Mouse (Mus musculus) induced T-regulatory cell, adult 2 months (primary cell): Measurements from ENCODE around the gene Nemf.
"Not testable (repeated sequence)": the region's sequence is repeated elsewhere in the genome, so short reads cannot be mapped to it uniquely, and the experiment has no call there.

Source experiments
- DNase-seq: peaks from one replicate; pipeline ENCODE4 v3.0.0-alpha.2; 2012; ENCODE audit warnings: low read depth

Nemf gene

DNA sequence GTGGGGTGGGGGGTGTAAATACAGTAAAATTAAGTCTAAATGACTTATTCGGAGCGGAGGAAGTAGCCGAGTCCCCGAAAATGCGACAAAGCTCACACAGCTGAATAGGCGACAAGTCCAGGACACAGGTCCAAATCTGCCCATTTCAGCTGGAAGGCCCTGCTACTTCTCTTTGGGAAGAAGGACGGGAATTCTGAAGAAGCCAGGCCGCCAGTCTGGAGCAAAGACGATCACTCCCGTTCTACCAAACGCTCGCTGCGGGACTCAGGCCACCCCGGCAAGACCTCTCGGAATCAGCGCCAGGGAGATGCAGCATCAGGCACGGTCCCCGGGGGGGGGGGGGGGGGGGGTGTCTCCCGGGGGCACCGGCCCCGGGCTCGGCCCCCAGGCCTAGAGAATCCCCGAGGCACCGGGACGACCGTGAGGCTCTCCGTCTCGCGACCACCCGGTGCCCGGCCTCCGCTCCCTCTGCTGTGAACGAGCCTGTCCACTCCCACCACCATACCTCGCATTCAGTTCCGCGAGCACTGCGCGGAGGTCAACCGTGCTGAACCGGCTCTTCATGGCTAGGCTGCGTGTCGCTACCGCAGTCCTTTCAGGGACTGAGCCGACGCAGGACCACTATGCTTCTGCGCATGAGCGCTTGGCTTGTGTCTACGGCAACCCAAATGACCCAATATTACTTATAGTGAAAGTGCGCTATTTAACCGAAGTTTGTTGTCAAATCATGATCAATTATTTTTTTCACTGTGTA lies at the start of gene Nemf:
Gene Nemf, minus strand, starts transcription at position 620 of the 754 bp plus-strand sequence.
- DNase-seq = peak; percentile 93

- DNase-seq = peak; percentile 56
These were observed 45.7 kb upstream of the Nemf start for GRCm38 (mm10) chr12:69402594-69403167.

- no peak for DNase-seq
These were observed 45.1 kb upstream of the Nemf start for GRCm38 (mm10) chr12:69402100-69402499.

- no peak for DNase-seq
These were observed 43.9 kb upstream of the Nemf start for GRCm38 (mm10) chr12:69400871-69401286.

DNA sequence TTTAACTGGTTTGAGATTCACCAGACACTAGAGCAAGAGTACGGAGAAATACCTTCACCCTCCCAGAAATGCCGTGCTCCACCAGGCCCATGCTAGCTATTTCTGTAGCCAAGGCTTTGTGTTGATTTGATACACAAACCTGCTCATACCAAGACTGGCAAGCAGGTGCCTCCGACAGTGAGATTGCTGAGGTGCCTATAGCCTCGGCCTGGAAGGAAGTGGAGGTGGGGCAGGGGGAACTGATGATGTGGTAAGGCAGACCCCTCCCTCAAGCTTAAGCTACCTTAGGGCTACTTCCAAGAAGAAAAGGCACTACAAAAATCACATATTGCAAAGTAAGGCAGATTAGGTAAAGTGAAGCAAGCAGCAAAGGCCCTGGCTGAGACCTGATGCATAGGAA lies 43.4 kb upstream of the Nemf start:
- no peak for DNase-seq

GRCm38 (mm10) chr12:69394456-69394855 lies 37.5 kb upstream of the Nemf start:
- DNase-seq = no peak

DNA sequence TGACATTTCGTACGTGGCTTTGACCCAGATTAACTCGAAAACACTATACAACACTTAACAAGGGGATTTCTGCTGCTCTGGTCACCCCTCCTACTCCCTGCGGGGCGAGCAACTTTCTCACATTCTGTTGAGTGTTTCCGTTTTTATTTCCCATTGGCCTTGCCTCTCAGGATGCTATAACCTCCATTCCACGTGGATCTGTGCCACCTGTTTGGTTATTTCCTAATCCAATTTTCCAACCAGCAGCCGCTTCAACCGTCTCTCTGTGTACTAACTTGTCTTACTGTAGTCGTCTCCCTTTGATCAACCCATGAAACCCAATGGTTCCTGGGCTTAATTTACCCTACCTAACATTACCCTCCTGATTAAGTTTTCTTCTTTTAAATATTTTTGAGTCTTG lies 36.1 kb upstream of the Nemf start:
- DNase-seq = no peak

DNA sequence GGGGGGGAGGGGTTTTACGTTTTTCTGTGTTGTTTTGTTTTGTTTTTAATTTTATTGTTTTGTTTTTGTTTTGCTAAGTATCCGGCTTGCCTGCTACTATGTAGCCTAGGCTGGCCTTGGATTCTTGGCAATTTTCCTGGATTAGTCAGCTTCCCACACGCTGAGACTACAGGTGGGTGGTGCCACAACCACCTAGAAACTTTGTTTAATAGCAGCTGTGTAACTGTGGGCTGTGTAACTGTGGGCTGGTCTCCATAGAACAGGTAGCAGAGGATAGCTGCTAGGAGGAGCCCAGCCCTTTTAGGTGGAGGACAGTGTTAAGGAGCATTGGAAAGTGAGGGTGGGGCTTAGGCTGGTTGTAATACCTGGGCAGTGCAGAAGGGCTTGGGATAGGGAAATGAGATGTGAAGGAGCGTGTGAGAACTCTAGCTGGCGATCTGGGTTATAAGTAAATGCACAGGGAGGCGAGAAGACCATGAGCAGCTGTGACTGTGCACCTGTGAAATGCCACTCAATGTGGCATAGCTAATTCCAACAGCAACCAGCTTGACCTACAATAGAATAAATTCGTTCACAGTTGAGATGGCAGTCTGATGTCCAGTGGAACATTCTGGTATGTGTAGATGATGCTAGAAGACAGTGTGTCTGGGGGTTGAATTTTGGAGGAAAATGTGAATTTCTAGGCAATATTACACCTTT lies 33.2 kb upstream of the Nemf start:
- DNase-seq = no peak

DNA sequence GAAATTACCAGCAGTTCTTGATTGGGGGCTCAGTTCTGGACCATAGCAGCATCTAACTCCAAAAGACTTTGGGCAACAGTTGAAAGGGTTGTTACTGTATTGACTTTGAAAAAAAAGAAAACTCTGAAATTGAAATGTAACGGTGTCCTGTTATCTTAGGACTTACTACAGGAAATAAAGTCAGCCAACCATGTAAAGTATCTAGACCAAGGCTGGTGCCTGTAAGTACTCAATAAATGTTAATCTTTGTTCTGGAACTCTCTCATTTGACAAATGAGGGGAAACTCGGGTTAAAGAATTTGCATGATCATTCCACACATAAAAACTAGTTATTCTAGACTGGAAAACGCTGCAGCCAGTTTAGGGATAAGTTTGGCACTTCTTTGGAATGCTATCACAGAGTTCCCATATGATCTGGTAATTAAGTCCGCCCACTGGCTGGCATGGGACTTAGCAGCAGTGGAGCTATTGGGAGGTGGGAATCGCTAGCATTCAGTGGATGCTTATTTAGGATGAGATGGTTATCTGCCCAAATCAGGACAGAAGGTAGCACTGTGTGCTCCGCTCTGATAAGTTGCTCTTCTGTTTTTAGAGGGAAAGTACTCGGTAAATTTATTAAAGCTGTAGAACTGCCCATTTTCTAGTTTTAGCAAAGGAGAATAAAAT lies 32.4 kb upstream of the Nemf start:
- no peak for DNase-seq

DNA sequence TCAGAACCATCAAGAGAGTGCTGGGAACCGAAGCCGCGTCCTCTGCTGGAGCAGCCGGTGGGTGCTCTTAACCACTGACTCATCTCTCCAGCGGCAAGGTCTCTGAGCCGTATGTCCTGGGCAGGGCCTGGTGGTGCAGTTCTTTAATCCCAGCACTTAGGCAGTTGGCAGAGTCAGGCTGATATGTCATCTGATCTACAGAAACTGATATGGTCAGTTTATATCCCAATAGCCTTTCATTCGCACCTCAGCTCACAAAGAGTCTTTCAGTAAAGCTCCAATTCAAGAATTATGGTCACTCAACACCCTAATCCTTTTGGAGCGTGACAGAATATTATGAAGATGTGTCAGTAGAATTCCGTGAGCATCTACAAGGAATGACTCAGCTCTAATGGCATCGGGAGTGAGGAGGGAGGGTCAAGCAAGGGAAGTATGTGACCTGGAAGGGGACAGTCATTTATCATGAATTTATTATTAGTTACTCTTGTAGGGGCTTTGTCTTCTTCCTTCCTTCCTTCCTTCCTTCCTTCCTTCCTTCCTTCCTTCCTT lies 31.4 kb upstream of the Nemf start:
- no peak for DNase-seq

DNA sequence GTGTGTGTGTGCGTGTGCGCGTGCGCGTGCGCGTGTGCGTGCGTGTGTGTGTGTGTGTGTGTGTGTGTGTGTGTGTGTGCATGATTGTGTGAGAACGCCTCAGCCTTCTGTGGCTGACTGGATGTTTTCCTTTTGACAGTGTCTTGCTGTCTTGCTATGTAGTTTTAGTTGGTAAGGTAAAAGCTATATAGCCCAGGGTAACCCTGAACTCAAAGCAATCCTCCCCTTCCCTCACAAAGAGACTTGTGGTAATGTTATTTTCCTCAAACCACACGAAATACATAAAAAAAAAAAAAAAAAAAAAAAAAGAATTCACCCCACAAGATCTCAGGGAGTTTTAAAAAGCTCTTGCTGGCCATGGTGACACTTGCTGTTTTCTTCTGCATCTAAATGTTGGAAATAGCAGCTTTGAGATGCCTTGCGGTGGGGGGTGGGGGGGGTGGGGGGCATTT lies 29.3 kb upstream of the Nemf start:
- peak; percentile 71 for DNase-seq

GRCm38 (mm10) chr12:69385542-69386280 lies 28.7 kb upstream of the Nemf start:
- DNase-seq = peak; percentile 90

- no peak for DNase-seq
These were observed 27.6 kb upstream of the Nemf start for GRCm38 (mm10) chr12:69384606-69385005.

- no peak for DNase-seq
These were observed 25.9 kb upstream of the Nemf start for GRCm38 (mm10) chr12:69382880-69383279.

DNA sequence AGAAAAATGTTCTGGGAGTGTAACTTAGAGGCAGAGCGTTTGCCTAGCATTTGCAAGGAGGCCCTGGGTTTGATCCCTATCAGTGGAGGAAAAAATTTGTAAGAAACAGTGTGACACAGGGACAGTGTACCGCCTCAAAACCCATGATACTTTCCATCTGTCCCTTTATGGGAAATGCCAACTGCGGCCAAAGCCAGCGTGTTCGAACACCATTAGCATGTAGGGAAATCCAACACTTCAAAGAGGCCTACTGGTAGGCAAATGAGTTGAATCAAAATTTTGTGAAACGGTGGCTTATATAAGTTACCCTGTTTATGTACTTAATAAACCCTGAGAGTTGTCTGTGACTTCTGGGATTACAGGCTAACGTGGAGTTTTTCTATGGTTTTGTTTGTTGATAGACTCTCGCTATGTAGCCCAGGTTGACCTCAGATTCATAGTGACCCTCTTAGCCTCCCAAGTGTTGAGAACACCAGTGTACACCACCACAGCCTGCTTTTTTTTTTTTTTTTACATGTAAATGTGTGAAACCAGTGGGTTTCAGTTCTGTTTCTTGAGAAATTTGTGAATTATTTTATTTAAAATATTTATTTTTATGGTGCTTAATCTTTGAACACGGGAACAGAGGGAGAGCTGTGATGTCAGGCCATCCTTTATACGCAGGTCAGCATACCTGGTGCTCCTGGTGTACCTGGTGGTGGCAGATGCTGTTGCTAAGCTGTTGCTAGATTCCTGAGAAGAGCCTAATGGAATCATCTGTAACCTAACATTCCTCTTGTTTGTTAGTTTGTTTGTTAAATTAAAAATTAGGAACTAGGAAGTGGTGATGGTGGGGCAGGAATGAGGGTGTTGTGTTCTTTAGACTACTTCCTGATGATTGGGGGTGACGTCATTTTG lies 21.8 kb upstream of the Nemf start:
- DNase-seq = peak; percentile 60

DNA sequence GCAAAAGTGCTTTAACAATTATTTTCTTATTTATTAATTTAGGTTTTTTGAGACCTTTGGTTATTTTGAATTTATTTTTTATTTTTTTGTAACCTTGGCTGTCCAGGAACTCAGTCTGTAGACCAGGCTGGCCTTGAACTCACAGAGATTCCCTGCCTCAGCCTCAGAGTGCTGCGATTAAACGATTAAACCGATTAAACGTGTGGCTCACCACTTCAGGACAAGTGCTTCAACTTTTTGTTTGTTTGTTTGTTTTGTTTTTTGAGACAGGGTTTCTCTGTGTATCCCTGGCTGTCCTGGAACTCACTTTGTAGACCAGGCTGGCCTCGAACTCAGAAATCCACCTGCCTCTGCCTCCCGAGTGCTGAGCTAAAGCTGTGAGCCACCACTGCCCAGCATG lies 20.7 kb upstream of the Nemf start:
- not testable (repeated sequence) for DNase-seq

DNA sequence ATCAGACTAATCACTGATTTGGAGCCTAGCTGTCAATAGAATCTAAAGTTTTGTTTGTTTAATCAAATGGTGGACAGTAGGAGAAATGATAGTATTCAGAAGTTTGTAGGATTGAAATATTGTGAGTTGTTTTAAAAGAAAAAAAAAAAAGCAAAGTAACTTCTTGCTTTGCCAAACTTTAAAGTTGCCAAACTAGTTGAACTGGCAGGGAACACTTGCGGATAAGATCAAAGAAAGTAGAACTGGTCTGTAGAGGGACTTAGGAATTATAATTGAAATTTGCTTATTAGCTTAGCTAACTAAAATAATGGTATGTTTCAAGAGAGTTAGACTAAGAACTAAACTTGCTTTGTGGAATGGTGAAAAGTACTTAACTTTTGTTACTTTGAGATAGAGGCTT lies 20.2 kb upstream of the Nemf start:
- no peak for DNase-seq

- DNase-seq = no peak
These were observed 19.2 kb upstream of the Nemf start for GRCm38 (mm10) chr12:69376132-69376531.

- peak; percentile 63 for DNase-seq
These were observed 17.1 kb upstream of the Nemf start for GRCm38 (mm10) chr12:69373850-69374766.
